In genomic region chr9:122125723-122126290, GRCm38 (mm10) we compare ENCODE assay signal across 23 mouse cellular contexts. TPM values are rescaled to one million over a fixed set of nuclear protein-coding genes. Genes with fewer than 3 reads are reported as not detected.
DNase-seq lines count a peak whose midpoint lies in the region; ATAC-seq and TF ChIP-seq lines count a peak whose summit lies in the region.
"Had no signal": no experiment of that assay in that cellular context is flagged by ENCODE, and none has a peak within 500 bp of the region (broad histone marks: within the 10 kb centered on the region; RNA-seq: fewer than 3 reads in every experiment).

No protein-coding gene starts in this region.

- peaks cover 61% of the 10 kb centered on the region for H3K4me1 ChIP-seq in liver, adult 2 months (ENCODE audit: control insufficient read depth, insufficient read depth, low read length)
- H3K4me1 ChIP-seq in bone marrow macrophage, adult 2 months (ENCODE audit: control insufficient read depth, insufficient read depth, low read length): peaks cover 55% of the 10 kb centered on the region

- H3K4me3 ChIP-seq in liver, adult 2 months (ENCODE audit: insufficient read depth, low read depth, low read length): no peak overlapping the region
- no peak overlapping the region for H3K4me3 ChIP-seq in bone marrow macrophage, adult 2 months (ENCODE audit: insufficient read depth, low read length)
- H3K4me3 ChIP-seq: embryonic facial prominence, embryonic 15.5 days; heart, embryonic 13.5 days; hindbrain, embryonic 12.5 days; left cerebral cortex, adult 2 months; midbrain, embryonic 15.5 days; neural tube, embryonic 13.5 days; stomach, embryonic 15.5 days had no signal

- TF ChIP-seq CTCF in liver, adult 2 months (IDR thresholded peaks at IDR 0.05; ENCODE audit: low read depth, low read length): no peak
- no peak for TF ChIP-seq CTCF in bone marrow macrophage, adult 2 months (IDR thresholded peaks at IDR 0.05; ENCODE audit: low read depth, low read length)

- peaks cover 9% of the 10 kb centered on the region; the same call in 1 of the 2 replicates for H3K36me3 ChIP-seq in liver, adult 2 months (ENCODE audit: control insufficient read depth, insufficient read depth, low read length)
- H3K36me3 ChIP-seq: embryonic facial prominence, embryonic 15.5 days; hindbrain, embryonic 12.5 days; midbrain, embryonic 15.5 days had no signal

- peak overlapping the region; percentile 36 for H3K27ac ChIP-seq in liver, adult 2 months (replicated peaks; ENCODE audit: insufficient read depth, low read depth, low read length)
- H3K27ac ChIP-seq in bone marrow macrophage, adult 2 months (ENCODE audit: insufficient read depth, low read depth, low read length): peak overlapping the region; percentile 47; the same call in 1 of the 2 replicates
- H3K27ac ChIP-seq: embryonic facial prominence, embryonic 15.5 days; heart, embryonic 13.5 days; hindbrain, embryonic 12.5 days; left cerebral cortex, adult 2 months; midbrain, embryonic 15.5 days; neural tube, embryonic 13.5 days; stomach, embryonic 15.5 days had no signal

- peak; percentile 9; the same call in 1 of the 2 replicates for ATAC-seq in megakaryocyte, adult 5-6 weeks (ENCODE audit: poor library complexity, severe bottlenecking)
- ATAC-seq: forebrain, embryonic 16.5 days; midbrain, embryonic 15.5 days had no signal

- no peaks in the 10 kb centered on the region for H3K27me3 ChIP-seq in liver, adult 2 months (ENCODE audit: control insufficient read depth, insufficient read depth, low read length)
- H3K27me3 ChIP-seq: embryonic facial prominence, embryonic 15.5 days; heart, embryonic 13.5 days; hindbrain, embryonic 12.5 days; midbrain, embryonic 15.5 days; neural tube, embryonic 13.5 days; stomach, embryonic 15.5 days had no signal

- peak overlapping the region; percentile 7 for H3K9ac ChIP-seq in liver, adult 2 months (ENCODE audit: low read depth, low read length)
- H3K9ac ChIP-seq: embryonic facial prominence, embryonic 15.5 days; heart, embryonic 13.5 days; hindbrain, embryonic 12.5 days; midbrain, embryonic 15.5 days; neural tube, embryonic 13.5 days; stomach, embryonic 15.5 days had no signal

- no peak for TF ChIP-seq POLR2A in liver, adult 2 months (IDR thresholded peaks at IDR 0.05; ENCODE audit: extremely low read depth, insufficient read depth, low read length)
- no peak for TF ChIP-seq POLR2A in bone marrow macrophage, adult 2 months (IDR thresholded peaks at IDR 0.05; ENCODE audit: borderline replicate concordance, low read depth, low read length)

- DNase-seq in liver, adult 2 months (ENCODE audit: extremely low read depth, low read depth, low spot score): peak; percentile 54
- DNase-seq in liver: no peak
- DNase-seq in R1 (ENCODE audit: low read depth, low spot score): peak; percentile 18
- no peak for DNase-seq in layer of hippocampus, adult 8-10 months (ENCODE audit: low spot score in 2 of 2)
- DNase-seq in layer of hippocampus, postnatal 25 days (ENCODE audit: extremely low spot score in 1 of 2, low spot score in 1 of 2): no peak
- DNase-seq: cerebellum, adult 9-10 months; gastrocnemius, postnatal 36 days; kidney, adult 11 months; kidney, postnatal 4 days; layer of hippocampus, adult 9-11 months; lung, adult 18-20 months; right cerebral cortex, adult 18-20 months; right cerebral cortex, postnatal 4 days had no signal

- WGBS in liver, adult 2 months: 32% methylated on average over 5 of the region's 5 CpGs

- H3K79me2 ChIP-seq in liver, adult 2 months (ENCODE audit: control insufficient read depth, insufficient read depth, low read length): peaks cover 64% of the 10 kb centered on the region

RNA-seq across cellular contexts. Expression of gene Snrk, which starts 8.7 kb away (rescaled TPM):
- total RNA-seq in liver, adult 2 months (2014; rRNA removed): 67.4 and 78.9 TPM in 2 replicates
- 34.3 and 36.4 TPM in 2 replicates for polyA plus RNA-seq in liver, adult 2 months (2012; rRNA removed)
- polyA plus RNA-seq in bone marrow macrophage, adult 2 months (2012; ENCODE audit: insufficient read depth, insufficient read length, missing spikeins): 22.6 and 26.1 TPM in 2 replicates
- total RNA-seq in megakaryocyte, adult 5-6 weeks (2015): 56.3 and 63.6 TPM in 2 replicates
- total RNA-seq in megakaryocyte, adult 5-6 weeks (2017): 76.9 and 85.5 TPM in 2 replicates
- total RNA-seq in layer of hippocampus, adult 8-10 months (2022): 100 to 1,000 TPM in 2 of 4 experiments, 10 to 100 TPM in 2; 96.1 to 111 (median 104) TPM
- 100 to 1,000 TPM; 100 to 108 TPM for total RNA-seq in layer of hippocampus, postnatal 25 days (2021)

Comparison
In these comparisons a context has a peak if more than half of its experiments do, and no peak if none do; other contexts are left out.
1. DNase-seq: peak in liver, adult 2 months (single experiment) and R1 (single experiment); none in liver (single experiment), layer of hippocampus, adult 8-10 months (0 of 2) and layer of hippocampus, postnatal 25 days (0 of 2).